Mouse (Mus musculus): ENCODE results near the gene Acad11.

The Acad11 gene

GRCm38 (mm10) chr9:104063244-104063961, at the start of gene Acad11:
Gene Acad11, plus strand, starts transcription at chr9:104063377.
- DNase-seq: peak; percentile 87

GRCm38 (mm10) chr9:104014526-104014925, 48.7 kb upstream of the Acad11 start:
- DNase-seq: no peak

- DNase-seq: no peak
Measured at GRCm38 (mm10) chr9:104021026-104021425, 42.2 kb upstream of the Acad11 start.

- no peak for DNase-seq
Measured at GRCm38 (mm10) chr9:104027186-104027585, 36.0 kb upstream of the Acad11 start.

GRCm38 (mm10) chr9:104029861-104030260, 33.3 kb upstream of the Acad11 start:
- DNase-seq: no peak

GRCm38 (mm10) chr9:104034231-104034630, 28.9 kb upstream of the Acad11 start:
- DNase-seq: no peak

- DNase-seq: no peak
Measured at GRCm38 (mm10) chr9:104034718-104035117, 28.5 kb upstream of the Acad11 start.

GRCm38 (mm10) chr9:104035261-104036015, 27.7 kb upstream of the Acad11 start:
- DNase-seq: peak; percentile 43

GRCm38 (mm10) chr9:104038266-104038665, 24.9 kb upstream of the Acad11 start:
- no peak for DNase-seq

- DNase-seq: no peak
Measured at GRCm38 (mm10) chr9:104039031-104039695, 24.0 kb upstream of the Acad11 start.

GRCm38 (mm10) chr9:104039742-104040141, 23.4 kb upstream of the Acad11 start:
- no peak for DNase-seq

GRCm38 (mm10) chr9:104040362-104040761, 22.8 kb upstream of the Acad11 start, which contains the start of gene Gm28305:
Gene Gm28305, plus strand, starts transcription at chr9:104040662.
- no peak for DNase-seq

GRCm38 (mm10) chr9:104043676-104044075, 19.5 kb upstream of the Acad11 start:
- no peak for DNase-seq

GRCm38 (mm10) chr9:104051028-104051427, 12.1 kb upstream of the Acad11 start:
- DNase-seq: no peak

GRCm38 (mm10) chr9:104062430-104063243, 540 bp upstream of the Acad11 start, which contains the start of gene Uba5:
Gene Uba5, minus strand, starts transcription at chr9:104063134.
- peak; percentile 74 for DNase-seq

GRCm38 (mm10) chr9:104064571-104064970, 1.4 kb downstream of the Acad11 start:
- no peak for DNase-seq

GRCm38 (mm10) chr9:104070241-104070640, 7.1 kb downstream of the Acad11 start:
- no peak for DNase-seq

GRCm38 (mm10) chr9:104070863-104071604, 7.9 kb downstream of the Acad11 start:
- DNase-seq: no peak

- DNase-seq: no peak
Measured at GRCm38 (mm10) chr9:104075808-104076207, 12.6 kb downstream of the Acad11 start.

- DNase-seq: no peak
Measured at GRCm38 (mm10) chr9:104078780-104079179, 15.6 kb downstream of the Acad11 start.

GRCm38 (mm10) chr9:104079379-104079778, 16.2 kb downstream of the Acad11 start:
- DNase-seq: no peak

- DNase-seq: no peak
Measured at GRCm38 (mm10) chr9:104080038-104080437, 16.9 kb downstream of the Acad11 start.

Measured in cerebellum, adult 11-12 months (tissue).